Mouse (Mus musculus) brain, embryonic 14.5 days (tissue): ENCODE data around the gene Pin1.

Experiments used
- CTCF ChIP-seq: fragments of 200-500 bp; IDR thresholded peaks from 2 replicates; pipeline ENCODE4 v1.5.1; 2012; ENCODE audit warnings: inconsistent platforms, mild to moderate bottlenecking, moderate library complexity, borderline replicate concordance; ENCODE audit not compliant: insufficient read depth, insufficient read length; ENCODE audit errors: extremely low read depth
- POLR2A ChIP-seq: fragments of 200-500 bp; IDR thresholded peaks from 2 replicates; pipeline ENCODE4 v1.6.1; 2012; ENCODE audit warnings: mild to moderate bottlenecking, inconsistent platforms, borderline replicate concordance; ENCODE audit not compliant: poor library complexity, insufficient read depth, insufficient read length, severe bottlenecking; ENCODE audit errors: extremely low read depth

GRCm38 (mm10) chr9:20662874-20663273 lies 11.0 kb downstream of the Pin1 start:
- TF ChIP-seq POLR2A: no peak
- TF ChIP-seq CTCF: no peak
